Mouse (Mus musculus): ENCODE results near the gene Slc25a5. TPM values are rescaled to one million over a fixed set of nuclear protein-coding genes. Genes with fewer than 3 reads are reported as not detected.
A peak's percentile ranks its signal among the peaks of the same experiment; 100 is the strongest.
"Not testable (repeated sequence)": the region's sequence is repeated elsewhere in the genome, so short reads cannot be mapped to it uniquely, and the experiment has no call there.

Slc25a5 gene
- polyA plus RNA-seq, 1 experiment, result 920 TPM

GRCm38 (mm10) chrX:36796163-36796581 lies 721 bp downstream of the Slc25a5 start:
- 0 out of 2 replicates have a peak, but pooled peaks have one; percentile 2 for TF ChIP-seq POLR2A (IDR thresholded peaks at IDR 0.05; ENCODE audit: control insufficient read depth, extremely low read depth, insufficient read depth, low read length, poor library complexity)
- TF ChIP-seq CTCF (IDR thresholded peaks at IDR 0.05; ENCODE audit: borderline replicate concordance, control insufficient read depth, extremely low read depth, insufficient read depth, low read length, poor library complexity), result peak; percentile 94
- Histone ChIP-seq H3K4me1 (replicated peaks; ENCODE audit: control insufficient read depth, insufficient read depth, low read length) (no peaks in the 10 kb centered on the region), H3K36me3 (ENCODE audit: control insufficient read depth, insufficient read depth, low read length) (peaks cover 12% of the 10 kb centered on the region)

GRCm38 (mm10) chrX:36796734-36797133 lies 1.3 kb downstream of the Slc25a5 start:
- H3K36me3 ChIP-seq (ENCODE audit: control insufficient read depth, insufficient read depth, low read length), result peaks cover 12% of the 10 kb centered on the region
- DNase-seq; H3K27me3 ChIP-seq (ENCODE audit: control insufficient read depth, insufficient read depth, low read length); H3K4me3 ChIP-seq (ENCODE audit: control insufficient read depth, insufficient read depth, low read length); H3K27ac ChIP-seq (ENCODE audit: control insufficient read depth, insufficient read depth, low read length); H3K4me1 ChIP-seq (replicated peaks; ENCODE audit: control insufficient read depth, insufficient read depth, low read length): not testable (repeated sequence)
- WGBS, result 42% methylated on average over 8 of the region's 8 CpGs

More at GRCm38 (mm10) chrX:36796163-36796581, 721 bp downstream of the Slc25a5 start:
- peak; percentile 79 for DNase-seq
- H3K27ac ChIP-seq (ENCODE audit: control insufficient read depth, insufficient read depth, low read length), result peak overlapping the region; percentile 95
- no peaks in the 10 kb centered on the region for H3K27me3 ChIP-seq (ENCODE audit: control insufficient read depth, insufficient read depth, low read length)
- under 1% methylated on average over 19 of the region's 41 CpGs for WGBS
- peak overlapping the region; percentile 94 for H3K4me3 ChIP-seq (ENCODE audit: control insufficient read depth, insufficient read depth, low read length)

- H3K27ac ChIP-seq (ENCODE audit: control insufficient read depth, insufficient read depth, low read length), result no peak overlapping the region
- no peaks in the 10 kb centered on the region for H3K27me3 ChIP-seq (ENCODE audit: control insufficient read depth, insufficient read depth, low read length)
- H3K4me1 ChIP-seq (replicated peaks; ENCODE audit: control insufficient read depth, insufficient read depth, low read length), result 0 out of 2 replicates have a peak, but pooled peaks cover 4% of the 10 kb centered on the region
- TF ChIP-seq CTCF (IDR thresholded peaks at IDR 0.05; ENCODE audit: borderline replicate concordance, control insufficient read depth, extremely low read depth, insufficient read depth, low read length, poor library complexity) (no peak), POLR2A (IDR thresholded peaks at IDR 0.05; ENCODE audit: control insufficient read depth, extremely low read depth, insufficient read depth, low read length, poor library complexity) (no peak)
- H3K4me3 ChIP-seq (ENCODE audit: control insufficient read depth, insufficient read depth, low read length), result no peak overlapping the region
- WGBS, result 81% methylated on average over 6 of the region's 6 CpGs
- no peak for DNase-seq
- H3K36me3 ChIP-seq (ENCODE audit: control insufficient read depth, insufficient read depth, low read length), result peaks cover 12% of the 10 kb centered on the region
Measured at GRCm38 (mm10) chrX:36799131-36799879, 3.9 kb downstream of the Slc25a5 start.

- H3K4me3 ChIP-seq (ENCODE audit: control insufficient read depth, insufficient read depth, low read length), result no peak overlapping the region
- H3K27ac ChIP-seq (ENCODE audit: control insufficient read depth, insufficient read depth, low read length), result peak overlapping the region; percentile 7; the same call in 1 of the 2 replicates
- WGBS, result 13% methylated on average over 5 of the region's 5 CpGs
- DNase-seq, result peak; percentile 8
- 0 out of 2 replicates have a peak, but pooled peaks cover 4% of the 10 kb centered on the region for H3K4me1 ChIP-seq (replicated peaks; ENCODE audit: control insufficient read depth, insufficient read depth, low read length)
- H3K36me3 ChIP-seq (ENCODE audit: control insufficient read depth, insufficient read depth, low read length), result peaks cover 1% of the 10 kb centered on the region
- TF ChIP-seq CTCF (IDR thresholded peaks at IDR 0.05; ENCODE audit: borderline replicate concordance, control insufficient read depth, extremely low read depth, insufficient read depth, low read length, poor library complexity), result no peak
- no peak for TF ChIP-seq POLR2A (IDR thresholded peaks at IDR 0.05; ENCODE audit: control insufficient read depth, extremely low read depth, insufficient read depth, low read length, poor library complexity)
- no peaks in the 10 kb centered on the region for H3K27me3 ChIP-seq (ENCODE audit: control insufficient read depth, insufficient read depth, low read length)
Measured at GRCm38 (mm10) chrX:36803189-36803588, 7.7 kb downstream of the Slc25a5 start.

- TF ChIP-seq CTCF (IDR thresholded peaks at IDR 0.05; ENCODE audit: borderline replicate concordance, control insufficient read depth, extremely low read depth, insufficient read depth, low read length, poor library complexity) (no peak), POLR2A (IDR thresholded peaks at IDR 0.05; ENCODE audit: control insufficient read depth, extremely low read depth, insufficient read depth, low read length, poor library complexity) (no peak)
- Histone ChIP-seq H3K36me3 (ENCODE audit: control insufficient read depth, insufficient read depth, low read length) (no peaks in the 10 kb centered on the region), H3K27me3 (ENCODE audit: control insufficient read depth, insufficient read depth, low read length) (no peaks in the 10 kb centered on the region), H3K4me1 (replicated peaks; ENCODE audit: control insufficient read depth, insufficient read depth, low read length) (0 out of 2 replicates have a peak, but pooled peaks cover 4% of the 10 kb centered on the region), H3K27ac (ENCODE audit: control insufficient read depth, insufficient read depth, low read length) (no peak overlapping the region), H3K4me3 (ENCODE audit: control insufficient read depth, insufficient read depth, low read length) (no peak overlapping the region)
- DNase-seq, result no peak
- 87% methylated on average over 5 of the region's 5 CpGs for WGBS
Measured at GRCm38 (mm10) chrX:36804196-36804595, 8.7 kb downstream of the Slc25a5 start.

GRCm38 (mm10) chrX:36805466-36806235 lies 10.2 kb downstream of the Slc25a5 start:
- Histone ChIP-seq H3K27ac (ENCODE audit: control insufficient read depth, insufficient read depth, low read length) (no peak overlapping the region), H3K4me1 (replicated peaks; ENCODE audit: control insufficient read depth, insufficient read depth, low read length) (0 out of 2 replicates have a peak, but pooled peaks cover 4% of the 10 kb centered on the region), H3K4me3 (ENCODE audit: control insufficient read depth, insufficient read depth, low read length) (no peak overlapping the region), H3K36me3 (ENCODE audit: control insufficient read depth, insufficient read depth, low read length) (no peaks in the 10 kb centered on the region), H3K27me3 (ENCODE audit: control insufficient read depth, insufficient read depth, low read length) (no peaks in the 10 kb centered on the region)
- WGBS, result 96% methylated on average over 5 of the region's 5 CpGs
- TF ChIP-seq CTCF (IDR thresholded peaks at IDR 0.05; ENCODE audit: borderline replicate concordance, control insufficient read depth, extremely low read depth, insufficient read depth, low read length, poor library complexity) (no peak), POLR2A (IDR thresholded peaks at IDR 0.05; ENCODE audit: control insufficient read depth, extremely low read depth, insufficient read depth, low read length, poor library complexity) (no peak)
- DNase-seq, result no peak
